Mouse (Mus musculus): Measurements from ENCODE around the gene Ppp1r9a. TPM values are rescaled to one million over a fixed set of nuclear protein-coding genes. Genes with fewer than 3 reads are reported as not detected.
A peak's percentile ranks its signal among the peaks of the same experiment; 100 is the strongest.

Ppp1r9a gene
- polyA plus RNA-seq, 1 experiment: 8.9 TPM

- Histone ChIP-seq H3K27ac (replicated peaks; ENCODE audit: low read depth, low read length) (no peak overlapping the region), H3K4me3 (ENCODE audit: insufficient read depth, low read depth, low read length) (no peak overlapping the region), H3K4me1 (ENCODE audit: control insufficient read depth, insufficient read depth, insufficient read length, low read length) (no peaks in the 10 kb centered on the region)
These were observed 36.2 kb downstream of the Ppp1r9a start for GRCm38 (mm10) chr6:4938901-4939300.

GRCm38 (mm10) chr6:4940086-4940485 lies 37.4 kb downstream of the Ppp1r9a start:
- Histone ChIP-seq H3K4me1 (ENCODE audit: control insufficient read depth, insufficient read depth, insufficient read length, low read length) (no peaks in the 10 kb centered on the region), H3K4me3 (ENCODE audit: insufficient read depth, low read depth, low read length) (no peak overlapping the region), H3K27ac (replicated peaks; ENCODE audit: low read depth, low read length) (no peak overlapping the region)

- no peak overlapping the region for H3K27ac ChIP-seq (replicated peaks; ENCODE audit: low read depth, low read length)
- H3K4me3 ChIP-seq (ENCODE audit: insufficient read depth, low read depth, low read length): no peak overlapping the region
- H3K4me1 ChIP-seq (ENCODE audit: control insufficient read depth, insufficient read depth, insufficient read length, low read length): no peaks in the 10 kb centered on the region
These were observed 37.9 kb downstream of the Ppp1r9a start for GRCm38 (mm10) chr6:4940639-4941038.

GRCm38 (mm10) chr6:4943821-4944220 lies 41.1 kb downstream of the Ppp1r9a start:
- Histone ChIP-seq H3K4me1 (ENCODE audit: control insufficient read depth, insufficient read depth, insufficient read length, low read length) (no peaks in the 10 kb centered on the region), H3K27ac (replicated peaks; ENCODE audit: low read depth, low read length) (no peak overlapping the region), H3K4me3 (ENCODE audit: insufficient read depth, low read depth, low read length) (no peak overlapping the region)

- Histone ChIP-seq H3K4me1 (ENCODE audit: control insufficient read depth, insufficient read depth, insufficient read length, low read length) (peaks cover 2% of the 10 kb centered on the region), H3K27ac (replicated peaks; ENCODE audit: low read depth, low read length) (peak overlapping the region; percentile 82), H3K4me3 (ENCODE audit: insufficient read depth, low read depth, low read length) (no peak overlapping the region)
These were observed 45.3 kb downstream of the Ppp1r9a start for GRCm38 (mm10) chr6:4948056-4948455.

GRCm38 (mm10) chr6:4949701-4950100 lies 47.0 kb downstream of the Ppp1r9a start:
- Histone ChIP-seq H3K4me1 (ENCODE audit: control insufficient read depth, insufficient read depth, insufficient read length, low read length) (peaks cover 5% of the 10 kb centered on the region), H3K4me3 (ENCODE audit: insufficient read depth, low read depth, low read length) (no peak overlapping the region), H3K27ac (replicated peaks; ENCODE audit: low read depth, low read length) (no peak overlapping the region)

GRCm38 (mm10) chr6:4953028-4953719 lies 50.5 kb downstream of the Ppp1r9a start:
- no peak overlapping the region for H3K4me3 ChIP-seq (ENCODE audit: insufficient read depth, low read depth, low read length)
- H3K27ac ChIP-seq (replicated peaks; ENCODE audit: low read depth, low read length): no peak overlapping the region
- peaks cover 5% of the 10 kb centered on the region for H3K4me1 ChIP-seq (ENCODE audit: control insufficient read depth, insufficient read depth, insufficient read length, low read length)

- peaks cover 5% of the 10 kb centered on the region for H3K4me1 ChIP-seq (ENCODE audit: control insufficient read depth, insufficient read depth, insufficient read length, low read length)
- no peak overlapping the region for H3K27ac ChIP-seq (replicated peaks; ENCODE audit: low read depth, low read length)
- no peak overlapping the region for H3K4me3 ChIP-seq (ENCODE audit: insufficient read depth, low read depth, low read length)
These were observed 53.9 kb downstream of the Ppp1r9a start for GRCm38 (mm10) chr6:4956651-4957050.

GRCm38 (mm10) chr6:4962197-4962596 lies 59.5 kb downstream of the Ppp1r9a start:
- Histone ChIP-seq H3K27ac (replicated peaks; ENCODE audit: low read depth, low read length) (no peak overlapping the region), H3K4me3 (ENCODE audit: insufficient read depth, low read depth, low read length) (no peak overlapping the region), H3K4me1 (ENCODE audit: control insufficient read depth, insufficient read depth, insufficient read length, low read length) (no peaks in the 10 kb centered on the region)

- H3K4me1 ChIP-seq (ENCODE audit: control insufficient read depth, insufficient read depth, insufficient read length, low read length): no peaks in the 10 kb centered on the region
- no peak overlapping the region for H3K27ac ChIP-seq (replicated peaks; ENCODE audit: low read depth, low read length)
- no peak overlapping the region for H3K4me3 ChIP-seq (ENCODE audit: insufficient read depth, low read depth, low read length)
These were observed 60.3 kb downstream of the Ppp1r9a start for GRCm38 (mm10) chr6:4963049-4963448.

GRCm38 (mm10) chr6:4967236-4967635 lies 64.5 kb downstream of the Ppp1r9a start:
- Histone ChIP-seq H3K27ac (replicated peaks; ENCODE audit: low read depth, low read length) (no peak overlapping the region), H3K4me3 (ENCODE audit: insufficient read depth, low read depth, low read length) (no peak overlapping the region), H3K4me1 (ENCODE audit: control insufficient read depth, insufficient read depth, insufficient read length, low read length) (no peaks in the 10 kb centered on the region)

- Histone ChIP-seq H3K27ac (replicated peaks; ENCODE audit: low read depth, low read length) (no peak overlapping the region), H3K4me1 (ENCODE audit: control insufficient read depth, insufficient read depth, insufficient read length, low read length) (no peaks in the 10 kb centered on the region), H3K4me3 (ENCODE audit: insufficient read depth, low read depth, low read length) (no peak overlapping the region)
These were observed 68.5 kb downstream of the Ppp1r9a start for GRCm38 (mm10) chr6:4971229-4971628.

GRCm38 (mm10) chr6:4972808-4973207 lies 70.1 kb downstream of the Ppp1r9a start:
- Histone ChIP-seq H3K27ac (replicated peaks; ENCODE audit: low read depth, low read length) (no peak overlapping the region), H3K4me3 (ENCODE audit: insufficient read depth, low read depth, low read length) (no peak overlapping the region), H3K4me1 (ENCODE audit: control insufficient read depth, insufficient read depth, insufficient read length, low read length) (no peaks in the 10 kb centered on the region)

- Histone ChIP-seq H3K4me1 (ENCODE audit: control insufficient read depth, insufficient read depth, insufficient read length, low read length) (no peaks in the 10 kb centered on the region), H3K27ac (replicated peaks; ENCODE audit: low read depth, low read length) (no peak overlapping the region)
These were observed 70.6 kb downstream of the Ppp1r9a start for GRCm38 (mm10) chr6:4973337-4973736.

GRCm38 (mm10) chr6:4977515-4977914 lies 74.8 kb downstream of the Ppp1r9a start:
- no peak overlapping the region for H3K27ac ChIP-seq (replicated peaks; ENCODE audit: low read depth, low read length)
- no peaks in the 10 kb centered on the region for H3K4me1 ChIP-seq (ENCODE audit: control insufficient read depth, insufficient read depth, insufficient read length, low read length)
- no peak overlapping the region for H3K4me3 ChIP-seq (ENCODE audit: insufficient read depth, low read depth, low read length)

More at GRCm38 (mm10) chr6:4973337-4973736, 70.6 kb downstream of the Ppp1r9a start:
- H3K4me3 ChIP-seq (ENCODE audit: insufficient read depth, low read depth, low read length): no peak overlapping the region

- no peak overlapping the region for H3K4me3 ChIP-seq (ENCODE audit: insufficient read depth, low read depth, low read length)
These were observed 75.5 kb downstream of the Ppp1r9a start for GRCm38 (mm10) chr6:4978249-4978648.

More at GRCm38 (mm10) chr6:4978249-4978648, 75.5 kb downstream of the Ppp1r9a start:
- no peak overlapping the region for H3K27ac ChIP-seq (replicated peaks; ENCODE audit: low read depth, low read length)
- no peaks in the 10 kb centered on the region for H3K4me1 ChIP-seq (ENCODE audit: control insufficient read depth, insufficient read depth, insufficient read length, low read length)

Data from brown adipose tissue, adult 24 weeks (tissue).